Mouse (Mus musculus): ENCODE measurements around the gene Slc13a5. TPM values are rescaled to one million over a fixed set of nuclear protein-coding genes. Genes with fewer than 3 reads are reported as not detected.

Slc13a5 gene
- polyA plus RNA-seq (2015; fragmentation: Illumina TruSeq; extraction: RNeasy Lipid Tissue Mini Kit (QIAGEN cat#74804); ENCODE audit: low read depth, low replicate concordance), result 9.1 TPM

DNA sequence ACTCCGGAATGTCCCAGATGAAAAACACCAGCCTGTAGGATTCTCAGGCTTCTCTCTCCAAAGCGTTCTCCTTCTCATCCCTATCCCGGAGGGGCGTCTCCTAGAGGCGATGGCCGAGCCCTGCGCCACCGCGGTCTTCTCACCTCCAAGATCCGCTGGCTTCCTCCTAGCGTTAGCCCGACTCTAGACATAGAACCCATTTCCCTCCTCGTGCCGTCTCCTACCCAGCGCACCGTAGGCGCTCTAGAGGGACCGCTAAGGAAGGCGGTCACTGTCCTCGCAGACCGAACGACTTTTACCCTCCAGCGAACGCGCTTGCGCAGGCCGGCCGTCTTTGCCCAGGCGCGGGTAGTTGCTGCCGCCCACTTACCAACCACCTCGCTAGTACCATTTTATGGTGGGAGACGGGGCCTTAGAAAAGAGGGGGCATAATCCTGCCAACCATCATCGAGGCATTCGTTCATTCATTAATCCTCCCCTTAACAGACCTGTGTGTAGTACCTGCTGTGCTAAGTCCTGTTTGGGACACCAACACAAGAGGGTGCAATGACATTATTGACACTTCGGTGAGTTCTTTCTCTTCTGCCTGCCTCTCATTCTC is at the start of gene Slc13a5:
Gene Slc13a5, minus strand, starts transcription at position 263 of the 601 bp plus-strand sequence.

DNA sequence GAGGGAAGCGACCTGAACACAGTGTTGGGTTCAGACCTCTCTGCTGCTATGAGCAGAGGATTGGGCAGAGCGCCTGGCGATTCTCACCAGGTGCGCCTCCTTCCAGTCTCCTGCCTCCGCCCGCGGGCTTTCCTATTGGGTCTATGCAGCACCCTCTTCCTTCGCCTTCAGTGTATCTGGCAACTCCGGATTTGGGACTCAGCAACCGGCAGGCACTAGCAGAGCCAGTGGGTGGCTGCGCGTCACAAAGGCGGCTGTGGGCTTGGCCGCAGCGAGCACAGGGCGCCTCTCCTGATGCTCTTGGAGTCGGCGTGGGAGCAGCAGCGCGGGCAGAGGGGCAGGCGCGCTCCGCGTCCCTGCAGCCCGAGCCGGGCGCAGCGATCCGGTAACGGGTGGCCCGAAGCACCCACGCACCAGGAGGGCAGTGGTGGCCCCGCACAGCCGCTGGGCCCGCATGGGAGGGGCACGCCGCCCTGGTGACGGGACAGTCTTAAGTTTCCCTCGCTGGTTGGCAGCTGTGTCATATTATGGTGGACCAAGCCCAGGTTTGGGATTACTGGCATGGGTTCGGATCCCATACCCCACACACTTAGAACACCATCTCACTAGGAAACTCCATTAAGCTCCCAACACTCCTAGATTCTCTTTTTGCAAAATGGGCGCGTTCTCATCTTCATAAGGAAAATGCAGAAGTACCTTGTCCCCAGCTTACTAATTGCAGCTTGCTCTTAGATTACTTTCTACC is 47.3 kb upstream of the Slc13a5 start, which contains the start of gene Fbxo39:
Gene Fbxo39, plus strand, starts transcription at position 294 of the 745 bp plus-strand sequence.

DNA sequence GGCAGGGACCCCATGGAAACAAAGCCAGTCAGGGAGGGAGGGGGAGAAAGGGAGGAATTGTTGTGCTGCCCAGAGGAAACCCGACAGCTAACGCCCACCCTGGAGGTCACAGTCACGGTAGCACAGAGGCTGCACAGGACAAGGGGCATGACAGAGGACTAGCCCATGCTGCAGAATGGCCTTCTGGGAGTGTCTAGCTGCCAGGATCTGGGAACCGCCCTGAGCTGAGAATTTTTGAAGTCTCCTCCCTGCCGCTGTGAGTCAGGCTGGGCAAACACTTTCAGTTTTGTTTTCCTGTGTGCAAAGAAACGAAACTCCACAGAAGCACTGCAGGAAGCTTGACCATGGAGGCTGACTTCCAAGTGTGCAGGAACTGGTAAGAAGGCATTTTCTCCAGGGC is 34.3 kb upstream of the Slc13a5 start, which contains the start of gene Xaf1:
Gene Xaf1, plus strand, starts transcription at position 296 of the 400 bp plus-strand sequence.

DNA sequence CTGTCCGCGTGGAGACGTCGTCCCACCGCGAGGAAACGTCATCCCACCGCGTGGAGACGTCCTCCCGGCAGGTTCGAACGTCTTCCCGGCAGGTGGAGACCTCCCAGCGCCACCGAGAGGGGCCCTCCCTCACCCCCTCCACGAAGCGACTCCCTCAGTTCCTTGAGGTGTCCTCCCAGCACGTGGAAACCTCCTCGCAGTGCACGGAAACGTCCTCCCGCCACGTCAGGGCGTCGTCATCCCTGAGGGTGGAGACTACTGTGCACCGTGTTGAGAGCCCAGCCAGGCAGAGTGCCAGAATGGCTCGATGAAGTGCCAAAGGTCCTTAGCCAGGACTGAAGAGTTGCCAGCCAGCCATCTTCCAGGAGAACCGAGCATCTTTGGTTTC is 51.6 kb downstream of the Slc13a5 start, which contains the start of gene Med31:
Gene Med31, minus strand, starts transcription at position 183 of the 388 bp plus-strand sequence.

DNA sequence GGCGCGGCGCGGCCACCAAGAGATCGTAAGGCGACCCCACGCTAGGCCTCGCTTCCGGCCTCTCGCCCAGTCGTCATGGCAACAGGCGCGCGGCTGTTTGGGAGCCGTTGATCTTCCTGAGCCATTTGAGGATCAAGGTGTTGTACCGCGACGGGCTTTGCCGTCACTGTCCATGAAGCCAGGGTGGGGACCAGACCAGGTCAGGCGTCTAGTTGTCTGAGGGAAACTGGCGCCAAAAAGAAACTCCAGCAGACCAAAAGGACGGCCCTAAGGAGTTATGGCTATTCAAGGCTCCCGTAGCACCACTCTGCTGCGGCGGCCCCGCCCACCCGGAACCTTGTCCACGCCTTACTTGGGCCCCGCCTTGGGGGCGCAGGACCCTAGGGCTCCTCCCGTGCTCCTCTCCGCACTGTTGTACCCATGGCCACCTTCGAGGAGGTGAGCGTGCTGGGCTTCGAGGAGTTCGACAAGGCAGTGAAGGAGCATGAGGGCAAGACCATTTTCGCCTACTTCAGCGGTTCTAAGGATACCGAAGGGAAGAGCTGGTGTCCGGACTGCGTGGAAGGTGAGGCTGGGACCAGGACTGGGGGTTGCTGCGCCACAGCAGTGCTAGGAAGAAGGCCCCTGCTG is 59.7 kb downstream of the Slc13a5 start, which contains the start of the genes 4933427D14Rik and Txndc17:
Gene 4933427D14Rik, minus strand, starts transcription at position 256 of the 630 bp plus-strand sequence.
Gene Txndc17, plus strand, starts transcription at position 344 of the 630 bp plus-strand sequence.

DNA sequence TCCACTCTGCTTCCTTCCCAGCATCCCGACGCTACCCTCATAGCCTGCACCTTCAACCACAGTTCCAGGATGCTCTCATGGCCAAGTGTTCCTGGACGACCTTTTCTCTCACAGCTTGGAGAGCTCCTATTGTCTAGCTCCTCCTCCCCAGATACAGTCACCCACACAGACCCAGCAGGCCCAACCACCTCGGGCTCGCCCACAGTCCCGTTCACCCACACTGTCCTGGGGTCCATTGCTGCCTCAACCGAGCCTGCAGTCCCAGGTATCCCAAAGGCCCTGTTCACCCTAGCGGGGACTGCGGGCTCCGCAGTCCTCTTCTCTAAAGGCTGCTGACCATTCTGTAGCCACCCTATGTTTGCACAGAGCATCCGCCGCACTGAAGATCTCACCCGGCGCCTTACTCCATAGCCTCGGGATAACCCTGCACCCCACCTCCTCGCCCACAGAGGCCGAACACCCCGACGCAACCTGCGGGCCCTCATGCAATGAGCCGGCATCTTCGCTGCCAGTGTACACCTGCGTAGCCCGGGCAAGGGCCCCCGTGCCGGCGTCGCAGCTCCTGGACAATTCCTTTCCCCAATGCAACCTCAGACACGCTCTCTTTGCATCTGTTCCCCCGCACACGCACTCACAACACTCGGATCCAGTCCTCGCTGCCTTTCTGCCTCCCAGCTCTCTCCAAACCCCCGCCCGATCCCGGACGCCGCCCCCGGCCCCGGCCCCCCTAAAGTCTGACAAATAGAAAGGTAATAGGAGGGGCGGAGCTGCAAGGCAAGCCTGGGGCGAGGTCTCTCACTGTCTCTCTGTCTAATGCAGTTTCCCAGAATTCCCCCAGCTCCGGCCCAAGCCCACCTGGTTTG is 60.5 kb downstream of the Slc13a5 start, which contains the start of gene Gm43951:
Gene Gm43951, minus strand, starts transcription at position 500 of the 863 bp plus-strand sequence.

Other genes with a start within 250 kb of the Slc13a5 start
- gene Aipl1, start 229.7 kb downstream of the Slc13a5 start, polyA plus RNA-seq (2015; fragmentation: Illumina TruSeq; extraction: RNeasy Lipid Tissue Mini Kit (QIAGEN cat#74804); ENCODE audit: low read depth, low replicate concordance), result not detected
- gene Pimreg, start 225.2 kb downstream of the Slc13a5 start, polyA plus RNA-seq (2015; fragmentation: Illumina TruSeq; extraction: RNeasy Lipid Tissue Mini Kit (QIAGEN cat#74804); ENCODE audit: low read depth, low replicate concordance), result 0.51 TPM
- gene Pitpnm3, start 131.4 kb downstream of the Slc13a5 start, polyA plus RNA-seq (2015; fragmentation: Illumina TruSeq; extraction: RNeasy Lipid Tissue Mini Kit (QIAGEN cat#74804); ENCODE audit: low read depth, low replicate concordance), result 35.2 TPM
- 5.2 TPM for gene Gm43951, start 60.4 kb downstream of the Slc13a5 start, polyA plus RNA-seq (2015; fragmentation: Illumina TruSeq; extraction: RNeasy Lipid Tissue Mini Kit (QIAGEN cat#74804); ENCODE audit: low read depth, low replicate concordance)
- 15.1 TPM for gene 4933427D14Rik, start 59.8 kb downstream of the Slc13a5 start, polyA plus RNA-seq (2015; fragmentation: Illumina TruSeq; extraction: RNeasy Lipid Tissue Mini Kit (QIAGEN cat#74804); ENCODE audit: low read depth, low replicate concordance)
- gene Txndc17, start 59.7 kb downstream of the Slc13a5 start, polyA plus RNA-seq (2015; fragmentation: Illumina TruSeq; extraction: RNeasy Lipid Tissue Mini Kit (QIAGEN cat#74804); ENCODE audit: low read depth, low replicate concordance), result 74.5 TPM
- 31.6 TPM for gene Med31, start 51.6 kb downstream of the Slc13a5 start, polyA plus RNA-seq (2015; fragmentation: Illumina TruSeq; extraction: RNeasy Lipid Tissue Mini Kit (QIAGEN cat#74804); ENCODE audit: low read depth, low replicate concordance)
- gene Xaf1, start 34.4 kb upstream of the Slc13a5 start, polyA plus RNA-seq (2015; fragmentation: Illumina TruSeq; extraction: RNeasy Lipid Tissue Mini Kit (QIAGEN cat#74804); ENCODE audit: low read depth, low replicate concordance), result 15.3 TPM
- gene Fbxo39, start 47.2 kb upstream of the Slc13a5 start, polyA plus RNA-seq (2015; fragmentation: Illumina TruSeq; extraction: RNeasy Lipid Tissue Mini Kit (QIAGEN cat#74804); ENCODE audit: low read depth, low replicate concordance), result not detected
- gene Tekt1, start 95.2 kb upstream of the Slc13a5 start, polyA plus RNA-seq (2015; fragmentation: Illumina TruSeq; extraction: RNeasy Lipid Tissue Mini Kit (QIAGEN cat#74804); ENCODE audit: low read depth, low replicate concordance), result 5.1 TPM
- gene Smtnl2, start 144.5 kb upstream of the Slc13a5 start, polyA plus RNA-seq (2015; fragmentation: Illumina TruSeq; extraction: RNeasy Lipid Tissue Mini Kit (QIAGEN cat#74804); ENCODE audit: low read depth, low replicate concordance), result 0.65 TPM
- not detected for gene Ggt6, start 168.3 kb upstream of the Slc13a5 start, polyA plus RNA-seq (2015; fragmentation: Illumina TruSeq; extraction: RNeasy Lipid Tissue Mini Kit (QIAGEN cat#74804); ENCODE audit: low read depth, low replicate concordance)
- 35.8 TPM for gene Mybbp1a, start 174.1 kb upstream of the Slc13a5 start, polyA plus RNA-seq (2015; fragmentation: Illumina TruSeq; extraction: RNeasy Lipid Tissue Mini Kit (QIAGEN cat#74804); ENCODE audit: low read depth, low replicate concordance)
- gene Spns2, start 222.7 kb upstream of the Slc13a5 start, polyA plus RNA-seq (2015; fragmentation: Illumina TruSeq; extraction: RNeasy Lipid Tissue Mini Kit (QIAGEN cat#74804); ENCODE audit: low read depth, low replicate concordance), result 48.4 TPM